Mouse (Mus musculus): Measurements from ENCODE around the gene Crisp1. TPM values are rescaled to one million over a fixed set of nuclear protein-coding genes. Genes with fewer than 3 reads are reported as not detected.

Gene Crisp1
- polyA plus RNA-seq (2015; fragmentation: Nextera tagmentation; extraction: Ambion mirVana), result not detected in 2 replicates

DNA sequence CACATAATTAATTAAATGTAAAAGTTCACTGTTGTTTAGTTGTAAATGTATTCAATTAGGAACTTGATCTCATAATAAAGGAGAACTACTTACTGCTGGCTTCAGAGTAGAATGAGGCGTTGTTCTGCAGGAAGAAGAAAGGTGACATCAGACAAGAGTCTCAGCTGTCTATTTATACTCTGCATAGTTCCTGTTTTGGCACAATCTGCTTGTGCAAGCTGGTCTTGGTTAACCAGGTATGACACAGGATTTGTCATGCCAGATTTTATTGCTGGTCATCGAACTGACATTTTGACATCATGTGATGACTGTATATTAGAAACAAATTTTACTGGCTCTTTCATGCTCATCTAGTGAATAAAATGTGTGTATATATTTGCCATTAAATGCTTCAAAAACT lies at the start of gene Crisp1:
TSS of gene Crisp1 (minus strand) at position 146 of the 400 bp plus-strand sequence.
- Histone ChIP-seq H3K27me3 (no peaks in the 10 kb centered on the region), H3K9ac (replicated peaks) (no peak within 1 kb of the TSS), H3K4me1 (no peaks in the 10 kb centered on the region), H3K36me3 (no peaks in the 10 kb centered on the region), H3K27ac (replicated peaks) (no peak within 1 kb of the TSS), H3K4me3 (no peak within 1 kb of the TSS), H3K9me3 (no peaks in the 10 kb centered on the region), H3K4me2 (replicated peaks) (no peak within 1 kb of the TSS)
- ATAC-seq (replicated peaks), result no peak
- 76% methylated on average over 2 of the region's 2 CpGs for WGBS

DNA sequence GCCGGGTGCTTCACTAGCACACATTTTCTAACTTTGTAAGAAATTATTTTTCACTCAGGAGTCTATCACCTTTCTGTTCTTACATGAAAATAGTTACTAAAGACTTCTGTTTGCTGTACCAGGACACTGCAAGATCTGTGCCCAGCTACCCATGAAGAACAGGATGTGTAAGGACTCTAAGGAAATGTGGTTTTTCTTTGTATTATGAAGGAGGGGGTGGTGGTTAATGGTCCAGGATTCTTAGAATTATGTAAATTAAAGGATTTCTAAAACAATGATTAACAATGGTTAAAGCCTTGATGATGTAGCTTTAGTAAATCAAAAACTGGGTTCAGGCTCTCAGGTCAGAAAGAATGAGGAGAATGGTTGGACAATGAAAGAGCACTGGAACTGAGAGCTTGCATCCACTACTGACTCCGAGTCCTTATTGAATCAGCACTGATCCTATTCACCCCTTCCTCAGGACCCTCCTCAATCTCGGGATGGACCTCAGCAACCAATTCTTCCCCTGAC lies 23.5 kb upstream of the Crisp1 start:
- WGBS, result 65% methylated on average over 3 of the region's 3 CpGs

DNA sequence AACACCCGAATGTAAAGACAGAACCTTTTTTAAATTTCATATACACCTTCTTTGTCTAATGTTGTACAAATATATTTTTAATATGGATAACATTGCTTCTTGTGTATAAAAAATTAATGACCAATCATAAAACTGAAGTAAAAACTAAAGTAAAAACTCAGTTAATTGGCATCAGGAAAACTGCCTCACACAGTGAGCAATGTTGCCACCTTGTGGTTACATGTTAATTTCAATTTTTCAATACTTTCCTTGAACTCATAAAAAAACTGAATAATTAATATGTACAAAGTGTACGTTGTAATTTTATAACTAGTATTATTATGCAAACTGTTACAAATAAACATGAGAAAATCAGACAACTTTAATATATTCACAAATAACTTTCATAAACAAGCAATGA lies 33.6 kb downstream of the Crisp1 start:
- no peaks in the 10 kb centered on the region for H3K9me3 ChIP-seq
- ATAC-seq (replicated peaks), result no peak
- no peak overlapping the region for H3K4me3 ChIP-seq
- H3K4me1 ChIP-seq, result no peaks in the 10 kb centered on the region
- H3K27ac ChIP-seq (replicated peaks), result no peak overlapping the region
- no peak overlapping the region for H3K4me2 ChIP-seq (replicated peaks)
- H3K36me3 ChIP-seq, result no peaks in the 10 kb centered on the region
- WGBS, result 74% methylated on average over 2 of the region's 2 CpGs
- H3K9ac ChIP-seq (replicated peaks), result no peak overlapping the region
- H3K27me3 ChIP-seq, result no peaks in the 10 kb centered on the region

More for the DNA sequence above, 23.5 kb upstream of the Crisp1 start:
- ATAC-seq (replicated peaks), result no peak
- no peak overlapping the region for H3K9ac ChIP-seq (replicated peaks)
- H3K4me3 ChIP-seq, result no peak overlapping the region
- H3K27ac ChIP-seq (replicated peaks), result no peak overlapping the region
- H3K27me3 ChIP-seq, result no peaks in the 10 kb centered on the region
- H3K4me1 ChIP-seq, result no peaks in the 10 kb centered on the region
- H3K9me3 ChIP-seq, result no peaks in the 10 kb centered on the region
- H3K4me2 ChIP-seq (replicated peaks), result no peak overlapping the region
- no peaks in the 10 kb centered on the region for H3K36me3 ChIP-seq

DNA sequence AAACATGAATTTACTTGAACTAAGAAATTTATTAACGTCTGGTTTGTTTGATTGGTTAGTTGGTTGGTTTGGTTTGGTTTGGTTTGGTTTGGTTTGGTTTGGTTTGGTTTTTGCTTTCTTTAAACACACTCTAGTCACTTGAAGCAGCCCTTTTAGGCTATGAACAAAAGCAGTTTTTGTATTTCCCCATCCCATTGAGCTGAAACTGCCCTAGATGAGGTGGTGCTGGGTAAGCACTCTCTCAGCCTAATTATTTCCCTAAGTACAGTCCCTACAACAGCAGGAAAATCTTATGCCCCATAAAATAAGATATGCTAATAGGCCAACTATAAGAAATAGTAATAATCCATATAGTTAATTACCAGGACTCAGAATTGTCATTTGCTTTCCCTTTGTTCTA lies 43.5 kb downstream of the Crisp1 start:
- WGBS, result 32% methylated on average over 1 of the region's 1 CpGs
- Histone ChIP-seq H3K27me3 (no peaks in the 10 kb centered on the region), H3K27ac (replicated peaks) (no peak overlapping the region), H3K36me3 (no peaks in the 10 kb centered on the region), H3K9me3 (no peaks in the 10 kb centered on the region), H3K4me2 (replicated peaks) (no peak overlapping the region), H3K4me1 (peaks cover 5% of the 10 kb centered on the region; the same call in 1 of the 2 replicates), H3K4me3 (no peak overlapping the region), H3K9ac (replicated peaks) (no peak overlapping the region)
- no peak for ATAC-seq (replicated peaks)

DNA sequence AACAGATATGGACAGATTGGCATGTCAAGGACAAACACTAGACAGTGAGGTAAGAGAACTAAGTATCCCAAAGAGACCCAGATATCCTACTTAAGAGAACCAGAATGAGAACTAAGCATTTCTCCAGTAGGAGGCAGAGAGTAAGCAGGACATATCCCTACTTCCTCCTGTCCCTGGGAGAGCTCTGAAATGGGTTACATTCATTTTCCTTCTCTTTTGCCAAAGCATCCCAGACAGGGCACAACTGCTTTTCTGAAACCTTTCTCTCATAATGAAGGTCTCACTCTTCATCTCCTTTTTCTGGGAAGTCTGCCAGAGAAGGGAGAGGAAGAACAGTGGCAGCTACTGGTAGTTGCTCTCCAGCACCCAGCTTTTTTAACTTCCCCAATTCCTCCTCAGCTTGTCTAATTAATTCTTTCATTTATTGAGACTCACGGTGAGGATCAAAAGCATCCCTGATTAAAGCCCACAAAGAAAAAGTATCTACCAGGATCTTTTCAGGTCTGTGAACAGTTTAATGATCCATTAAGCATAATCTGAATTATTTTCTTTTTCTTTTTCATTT lies 44.0 kb downstream of the Crisp1 start:
- no peak overlapping the region for H3K4me3 ChIP-seq
- 4% methylated on average over 1 of the region's 1 CpGs for WGBS
- no peak; the same call in 1 of the 2 replicates for ATAC-seq (replicated peaks)
- no peak overlapping the region for H3K27ac ChIP-seq (replicated peaks)
- peaks cover 5% of the 10 kb centered on the region; the same call in 1 of the 2 replicates for H3K4me1 ChIP-seq
- no peak overlapping the region for H3K4me2 ChIP-seq (replicated peaks)
- no peak overlapping the region for H3K9ac ChIP-seq (replicated peaks)
- H3K36me3 ChIP-seq, result no peaks in the 10 kb centered on the region
- no peaks in the 10 kb centered on the region for H3K27me3 ChIP-seq
- no peaks in the 10 kb centered on the region for H3K9me3 ChIP-seq

DNA sequence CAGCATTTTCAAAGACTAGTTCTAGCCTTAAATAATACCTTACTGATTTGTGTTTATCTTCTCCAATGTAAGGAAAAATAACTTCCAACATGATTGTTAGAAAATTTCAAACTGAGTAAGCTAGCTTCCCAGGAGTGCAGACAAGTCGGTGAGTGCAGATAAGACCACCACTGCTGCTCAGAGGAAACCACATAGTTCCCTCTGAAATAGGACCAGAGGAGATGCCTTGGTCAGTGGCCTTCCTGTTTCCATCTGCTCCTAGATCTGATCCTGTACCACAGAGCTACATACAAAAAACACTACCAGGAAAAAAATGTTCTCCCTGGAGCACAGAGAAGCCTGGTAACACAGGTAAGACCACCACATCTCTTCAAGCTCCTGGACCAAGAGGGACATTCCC lies 66.5 kb downstream of the Crisp1 start:
- Histone ChIP-seq H3K27ac (replicated peaks) (no peak overlapping the region), H3K9ac (replicated peaks) (no peak overlapping the region), H3K9me3 (no peaks in the 10 kb centered on the region), H3K36me3 (no peaks in the 10 kb centered on the region), H3K4me3 (no peak overlapping the region), H3K27me3 (no peaks in the 10 kb centered on the region), H3K4me2 (replicated peaks) (no peak overlapping the region), H3K4me1 (no peaks in the 10 kb centered on the region)
- 93% methylated on average over 1 of the region's 1 CpGs for WGBS
- ATAC-seq (replicated peaks), result no peak

Other genes with a start within 250 kb of the Crisp1 start
- gene AC192777.2, start 223.8 kb downstream of the Crisp1 start, polyA plus RNA-seq (2015; fragmentation: Nextera tagmentation; extraction: Ambion mirVana), result not detected in 2 replicates
- gene Pgk2, start 110.6 kb downstream of the Crisp1 start, polyA plus RNA-seq (2015; fragmentation: Nextera tagmentation; extraction: Ambion mirVana), result not detected in 2 replicates
- gene Crisp3, start 76.9 kb downstream of the Crisp1 start, polyA plus RNA-seq (2015; fragmentation: Nextera tagmentation; extraction: Ambion mirVana), result not detected in 2 replicates
- not detected in 2 replicates for gene Esp8, start 200.8 kb upstream of the Crisp1 start, polyA plus RNA-seq (2015; fragmentation: Nextera tagmentation; extraction: Ambion mirVana)
- not detected in 2 replicates for gene Esp6, start 242.3 kb upstream of the Crisp1 start, polyA plus RNA-seq (2015; fragmentation: Nextera tagmentation; extraction: Ambion mirVana)